Mouse (Mus musculus) brown adipose tissue, adult 24 weeks (tissue): ENCODE measurements at regions not wholly inside any gene's neighbourhood (a gene's known extent, or its start where the extent isn't known, plus 50 kb on each side); places are given as distances from the start of the nearest gene placed in this dataset.

Source experiments
- H3K27ac ChIP-seq: fragments of 200-500 bp; replicated peaks from 2 replicates; pipeline ENCODE4 v1.5.1; 2012; ENCODE audit warnings: low read depth, mild to moderate bottlenecking, low read length
- H3K4me1 ChIP-seq: fragments of 200-500 bp; 2 replicates; pipeline ENCODE4 v1.6.1; 2012; ENCODE audit warnings: low read length, mixed read lengths; ENCODE audit not compliant: control insufficient read depth, insufficient read depth, insufficient read length
- H3K4me3 ChIP-seq: fragments of 200-500 bp; 2 replicates; pipeline ENCODE4 v1.5.1; 2012; ENCODE audit warnings: low read depth, mild to moderate bottlenecking, low read length, moderate library complexity; ENCODE audit not compliant: insufficient read depth

DNA sequence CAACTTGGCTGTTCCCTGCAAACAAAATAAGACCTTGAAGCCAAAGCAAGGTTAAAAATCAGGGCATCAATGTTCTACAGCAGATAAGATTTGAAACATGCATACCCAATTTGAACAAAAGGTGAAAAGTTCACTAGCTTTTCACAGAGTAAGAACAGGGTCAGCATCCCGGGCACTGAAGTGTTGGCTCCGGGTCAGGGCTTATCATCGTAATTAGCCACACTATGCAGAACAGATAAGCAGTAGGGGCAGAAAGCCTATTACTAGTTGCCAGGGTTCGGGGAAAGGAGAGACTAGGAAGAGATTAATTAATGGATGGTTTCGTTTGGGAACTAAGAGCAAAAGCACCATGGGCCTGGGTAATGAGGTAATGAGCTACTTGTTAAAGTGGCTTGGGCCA is 131.7 kb upstream of the Gpc5 start:
- no peaks in the 10 kb centered on the region for H3K4me1 ChIP-seq
- no peak overlapping the region for H3K4me3 ChIP-seq
- no peak overlapping the region for H3K27ac ChIP-seq

DNA sequence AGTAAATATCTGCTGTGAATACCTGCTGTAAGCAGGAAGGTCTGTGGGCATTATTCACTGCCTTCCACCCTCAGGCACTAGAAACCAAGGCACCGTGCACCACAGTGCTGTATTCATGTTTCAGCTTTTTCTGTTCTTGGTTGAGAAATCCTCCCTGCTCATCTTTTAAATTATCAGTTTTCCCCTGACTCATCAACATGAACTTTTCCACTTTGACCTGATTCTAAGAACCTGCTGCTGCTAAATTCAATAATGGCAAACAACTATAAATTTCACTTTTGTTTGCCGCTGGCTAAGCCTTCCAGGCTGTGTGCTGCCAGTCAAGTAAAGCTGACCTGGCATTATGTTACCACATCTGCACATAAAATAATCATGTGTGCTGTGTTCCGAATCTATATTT is 126.1 kb upstream of the Gpc5 start:
- Histone ChIP-seq H3K27ac (no peak overlapping the region), H3K4me1 (no peaks in the 10 kb centered on the region), H3K4me3 (no peak overlapping the region)

DNA sequence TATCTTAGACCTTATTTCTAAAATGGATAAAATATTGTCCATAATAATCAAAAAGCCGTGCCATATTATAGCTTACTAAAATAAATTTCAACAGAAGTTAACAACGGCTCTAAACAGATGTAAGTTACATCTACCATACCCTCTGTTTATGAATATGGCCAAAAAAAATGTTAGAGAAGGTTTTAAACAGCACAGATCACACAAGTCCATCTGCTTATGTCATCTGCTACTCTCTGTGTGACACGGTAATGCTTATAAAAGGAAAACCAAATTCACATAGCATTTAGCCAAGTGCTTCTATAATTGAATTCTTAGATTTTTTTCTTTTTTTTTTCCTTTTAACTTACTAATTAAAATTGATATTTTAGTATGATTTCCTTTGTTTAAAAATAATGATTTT is 123.0 kb upstream of the Gpc5 start:
- Histone ChIP-seq H3K27ac (no peak overlapping the region), H3K4me1 (no peaks in the 10 kb centered on the region), H3K4me3 (no peak overlapping the region)

DNA sequence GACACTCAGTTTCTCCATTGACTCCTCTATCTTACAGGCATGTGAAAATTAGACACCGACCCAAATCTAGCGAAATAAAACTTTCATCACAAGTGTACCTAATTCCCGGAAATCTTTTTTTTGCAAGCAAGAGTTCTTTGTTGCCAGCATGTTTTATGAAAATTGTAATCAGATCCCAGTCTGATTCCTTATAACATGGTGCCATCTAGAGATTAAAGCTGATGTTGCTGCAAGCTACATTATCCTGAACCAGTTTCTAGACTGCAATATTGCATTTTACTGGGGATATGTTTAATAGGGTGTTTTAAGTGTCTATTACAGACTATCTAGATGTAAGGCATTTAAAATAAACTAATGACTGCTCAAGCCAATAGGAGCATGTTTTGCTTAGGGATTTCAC is 110.9 kb upstream of the Gpc5 start:
- Histone ChIP-seq H3K27ac (no peak overlapping the region), H3K4me1 (no peaks in the 10 kb centered on the region), H3K4me3 (no peak overlapping the region)

DNA sequence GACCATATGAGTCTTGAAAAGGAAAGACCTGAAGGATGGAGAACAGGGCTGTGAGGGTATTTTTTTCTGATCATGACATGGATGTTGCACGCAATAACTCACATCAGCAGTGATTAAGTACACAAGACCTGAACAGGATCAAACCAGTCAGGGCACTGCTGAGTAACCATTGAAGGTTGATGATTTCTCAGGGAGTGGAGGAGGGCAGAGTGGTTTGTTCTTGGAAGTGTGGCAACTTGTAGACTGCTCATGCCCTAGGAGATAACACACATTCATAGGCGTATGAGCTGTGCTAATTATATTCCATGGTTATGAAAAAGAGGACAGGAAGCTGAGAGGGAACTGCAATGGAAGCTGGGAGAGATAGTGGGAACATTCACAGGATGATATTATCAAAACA is 88.8 kb upstream of the Gpc5 start:
- Histone ChIP-seq H3K4me3 (no peak overlapping the region), H3K27ac (no peak overlapping the region), H3K4me1 (no peaks in the 10 kb centered on the region)

DNA sequence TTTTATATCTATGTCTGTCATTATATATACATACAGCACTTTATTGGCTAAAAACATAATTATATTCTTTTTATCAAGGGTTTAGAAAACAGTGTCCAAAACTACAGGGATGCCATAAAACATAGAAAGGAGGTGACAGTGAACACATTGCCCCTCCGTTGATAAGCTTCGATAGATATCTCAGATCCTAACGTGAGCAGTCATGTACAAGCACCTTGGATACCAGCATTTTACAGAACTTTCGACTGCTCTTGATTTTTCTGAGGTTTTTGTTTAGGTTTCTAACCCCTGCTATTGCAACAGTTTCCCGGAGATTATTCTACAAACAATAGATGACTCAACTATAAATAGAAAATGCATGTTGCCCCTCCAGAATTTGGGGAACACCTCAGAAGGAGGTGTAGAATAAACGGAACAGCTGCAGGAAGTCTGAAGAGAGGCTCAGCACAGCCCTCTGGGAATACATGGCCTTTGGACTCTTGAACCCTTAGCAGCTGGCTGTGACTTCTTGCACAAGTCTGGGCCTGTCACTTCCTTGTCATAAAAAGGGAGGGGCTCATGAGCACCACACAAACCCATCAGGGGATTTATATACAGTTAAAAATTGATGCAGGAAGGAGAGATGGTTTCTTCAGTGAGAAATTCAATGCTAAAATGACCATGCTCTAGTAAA is 87.1 kb upstream of the Gpc5 start:
- Histone ChIP-seq H3K4me3 (no peak overlapping the region), H3K4me1 (no peaks in the 10 kb centered on the region), H3K27ac (no peak overlapping the region)

DNA sequence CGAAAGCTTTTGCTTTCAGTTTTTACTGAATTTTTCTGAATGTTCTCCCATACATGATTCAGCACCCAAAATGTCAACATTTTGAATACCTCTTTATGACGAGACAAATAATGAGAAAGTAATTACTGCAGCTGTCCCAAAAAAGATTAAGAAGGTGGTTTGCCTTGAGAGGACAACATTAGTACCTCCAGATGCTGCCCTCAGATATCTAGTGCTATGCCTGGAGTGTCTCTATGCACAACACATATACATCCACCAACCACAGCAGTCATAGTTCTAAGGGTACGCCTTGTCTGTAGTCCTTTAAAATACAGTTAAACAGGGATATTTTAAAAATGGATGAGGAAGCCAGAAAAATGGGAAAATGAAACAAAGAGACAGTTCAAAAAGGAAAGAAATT is 81.1 kb upstream of the Gpc5 start:
- Histone ChIP-seq H3K4me3 (no peak overlapping the region), H3K4me1 (no peaks in the 10 kb centered on the region), H3K27ac (no peak overlapping the region)

DNA sequence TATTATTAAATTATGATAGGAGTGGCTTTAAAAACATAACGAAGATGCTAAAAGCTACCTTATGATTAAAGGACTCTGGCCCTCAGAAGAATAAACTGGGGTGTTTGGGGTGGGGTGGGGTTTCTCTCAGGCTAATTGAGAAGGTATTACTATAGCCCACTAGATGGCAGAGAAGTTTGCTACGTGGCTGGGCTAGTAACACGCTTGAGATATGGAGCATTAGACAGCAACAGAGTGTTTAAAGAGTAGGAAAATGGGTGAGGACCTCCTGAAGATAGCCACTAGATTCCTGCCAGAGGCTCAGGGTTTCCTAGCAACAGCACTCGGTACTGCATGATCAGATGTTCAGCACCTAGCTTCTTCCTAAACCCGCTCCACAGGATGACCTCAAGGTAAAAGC is 76.7 kb upstream of the Gpc5 start:
- H3K4me3 ChIP-seq, result no peak overlapping the region
- no peaks in the 10 kb centered on the region for H3K4me1 ChIP-seq
- no peak overlapping the region for H3K27ac ChIP-seq

DNA sequence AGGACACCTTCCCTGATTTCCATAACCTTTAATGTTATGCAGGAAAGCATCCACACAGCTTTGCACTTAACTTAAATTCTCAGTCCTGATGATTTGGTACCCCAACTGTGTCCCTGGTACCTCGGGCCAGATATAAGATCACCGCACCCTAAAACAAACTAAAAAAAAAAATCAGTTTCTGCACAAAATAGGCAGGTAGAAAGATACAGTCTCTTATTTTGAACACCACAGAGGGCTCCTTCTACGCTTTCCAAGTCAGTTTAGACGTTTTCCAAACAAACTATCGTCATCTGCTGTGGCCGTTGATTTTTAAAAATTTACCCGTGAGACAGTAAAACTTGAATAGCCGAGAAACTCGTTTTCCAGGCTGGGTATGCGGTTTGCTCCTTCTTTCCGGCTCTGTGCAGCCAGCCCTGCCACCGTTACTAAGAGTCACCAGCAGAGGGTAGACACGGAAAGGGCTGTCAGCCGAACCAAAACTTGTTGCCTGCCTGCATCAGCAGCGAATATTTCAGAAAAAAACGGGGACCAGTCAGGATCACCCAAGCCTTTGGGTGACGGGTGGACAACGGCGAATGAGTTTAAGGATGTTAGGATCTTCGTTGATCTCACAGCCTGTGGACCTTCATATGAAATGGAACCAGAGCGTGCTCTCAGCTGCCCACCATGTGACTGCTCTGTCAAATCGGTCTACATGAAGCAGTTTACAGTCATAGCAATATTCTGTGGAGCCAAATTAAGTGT is 74.4 kb upstream of the Gpc5 start:
- Histone ChIP-seq H3K27ac (no peak overlapping the region), H3K4me3 (no peak overlapping the region), H3K4me1 (no peaks in the 10 kb centered on the region)

DNA sequence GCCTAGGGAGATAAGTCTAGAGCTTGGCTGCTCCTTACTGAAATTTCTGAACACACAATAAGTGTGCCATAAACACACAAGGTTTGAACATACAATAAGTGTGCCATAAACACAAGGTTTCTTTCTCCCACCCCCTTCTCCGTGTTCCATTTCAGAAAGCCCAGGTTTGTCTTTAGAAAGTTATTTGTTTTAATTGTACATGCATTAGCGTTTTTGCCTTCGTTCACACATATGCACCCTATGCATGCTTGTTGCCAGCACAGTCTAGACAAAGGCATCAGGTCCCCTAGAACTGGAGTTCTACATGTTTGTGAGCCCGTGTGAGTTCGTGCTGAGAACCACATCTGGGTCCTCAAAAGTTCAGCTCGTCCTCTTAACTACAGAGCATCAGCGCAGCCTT is 64.0 kb upstream of the Gpc5 start:
- Histone ChIP-seq H3K27ac (no peak overlapping the region), H3K4me3 (no peak overlapping the region), H3K4me1 (no peaks in the 10 kb centered on the region)

DNA sequence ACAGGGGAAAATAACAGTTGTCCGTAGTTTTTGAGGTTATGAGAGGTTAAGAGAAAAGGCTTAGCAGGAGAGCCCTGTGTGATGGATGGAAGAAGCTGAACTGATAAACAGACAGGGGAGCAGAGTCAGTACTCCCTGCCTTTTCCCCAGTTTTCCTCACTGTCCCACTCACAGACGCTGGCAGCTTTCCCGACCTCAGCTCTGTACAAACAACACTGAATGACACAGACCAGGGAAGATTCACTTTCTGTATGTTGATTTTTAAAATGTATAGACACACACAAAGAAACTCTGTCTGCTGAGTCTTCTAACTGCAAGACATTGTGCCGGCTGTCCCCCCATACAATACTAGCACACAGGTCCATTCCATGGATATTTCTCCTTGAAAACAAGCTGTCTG is 60.3 kb upstream of the Gpc5 start:
- no peak overlapping the region for H3K27ac ChIP-seq
- no peaks in the 10 kb centered on the region; the same call in 1 of the 2 replicates for H3K4me1 ChIP-seq
- H3K4me3 ChIP-seq, result no peak overlapping the region

DNA sequence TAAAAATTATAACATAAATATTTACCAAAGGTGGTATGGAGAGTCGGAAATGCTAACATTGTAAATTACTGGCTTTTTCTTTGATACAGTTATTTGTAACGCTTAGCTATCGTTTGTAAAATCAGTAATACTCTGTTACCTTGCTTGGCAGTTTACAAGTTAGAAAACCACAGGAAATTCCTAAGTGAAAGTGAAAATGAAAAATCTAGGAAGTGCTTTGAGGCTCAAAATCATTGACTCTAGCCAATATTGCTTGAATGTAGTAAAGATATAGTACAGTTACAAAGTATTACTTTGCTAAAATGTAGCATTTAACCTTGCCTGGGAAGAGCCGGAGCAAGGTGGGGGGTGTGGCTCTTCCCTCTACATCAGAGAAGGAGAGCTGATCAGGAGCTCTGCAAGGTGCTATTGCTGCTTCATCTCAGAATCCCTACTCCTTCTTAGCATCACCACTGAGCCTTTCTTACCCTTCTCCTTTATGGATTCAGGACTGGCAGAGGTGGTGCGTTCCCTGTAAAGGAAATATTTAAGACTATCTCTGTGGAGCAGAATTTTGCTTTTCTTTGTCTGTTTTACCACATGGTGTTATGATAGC is 58.5 kb upstream of the Gpc5 start:
- Histone ChIP-seq H3K4me3 (no peak overlapping the region), H3K4me1 (no peaks in the 10 kb centered on the region; the same call in 1 of the 2 replicates), H3K27ac (no peak overlapping the region)

DNA sequence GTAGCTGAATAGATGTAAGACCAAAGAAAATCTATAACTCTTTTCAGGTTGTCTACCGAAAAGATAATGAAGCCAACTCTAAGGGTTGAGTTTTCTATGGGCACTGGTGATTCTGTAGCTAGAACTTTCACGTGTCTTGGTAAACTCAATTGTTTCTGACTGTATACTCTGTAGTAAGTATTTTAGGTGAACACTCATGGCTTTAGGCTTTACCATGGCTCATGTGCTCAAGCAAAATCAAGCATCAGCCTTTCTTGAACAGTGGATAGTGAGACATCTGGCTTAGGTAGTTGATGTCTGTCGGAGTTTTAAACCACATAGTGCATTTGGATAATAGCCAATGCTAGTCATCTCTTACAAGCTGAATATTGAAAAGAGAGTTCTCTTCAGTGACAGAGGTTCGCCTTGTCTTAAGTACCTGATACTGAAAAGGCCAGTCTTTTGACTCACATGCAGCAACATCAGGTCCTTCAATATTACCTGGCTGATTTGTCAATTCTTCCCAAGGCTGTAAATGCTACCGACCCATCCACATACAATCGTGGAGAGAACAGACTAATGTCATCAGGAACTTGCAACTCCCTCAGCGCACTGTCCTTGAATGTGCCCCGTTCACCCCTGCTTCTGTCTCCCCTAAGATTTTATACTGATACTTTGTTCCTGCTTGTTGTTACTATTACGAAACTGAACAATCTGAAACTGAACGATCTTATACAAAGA is 57.1 kb upstream of the Gpc5 start:
- Histone ChIP-seq H3K4me1 (no peaks in the 10 kb centered on the region; the same call in 1 of the 2 replicates), H3K4me3 (no peak overlapping the region), H3K27ac (no peak overlapping the region)

DNA sequence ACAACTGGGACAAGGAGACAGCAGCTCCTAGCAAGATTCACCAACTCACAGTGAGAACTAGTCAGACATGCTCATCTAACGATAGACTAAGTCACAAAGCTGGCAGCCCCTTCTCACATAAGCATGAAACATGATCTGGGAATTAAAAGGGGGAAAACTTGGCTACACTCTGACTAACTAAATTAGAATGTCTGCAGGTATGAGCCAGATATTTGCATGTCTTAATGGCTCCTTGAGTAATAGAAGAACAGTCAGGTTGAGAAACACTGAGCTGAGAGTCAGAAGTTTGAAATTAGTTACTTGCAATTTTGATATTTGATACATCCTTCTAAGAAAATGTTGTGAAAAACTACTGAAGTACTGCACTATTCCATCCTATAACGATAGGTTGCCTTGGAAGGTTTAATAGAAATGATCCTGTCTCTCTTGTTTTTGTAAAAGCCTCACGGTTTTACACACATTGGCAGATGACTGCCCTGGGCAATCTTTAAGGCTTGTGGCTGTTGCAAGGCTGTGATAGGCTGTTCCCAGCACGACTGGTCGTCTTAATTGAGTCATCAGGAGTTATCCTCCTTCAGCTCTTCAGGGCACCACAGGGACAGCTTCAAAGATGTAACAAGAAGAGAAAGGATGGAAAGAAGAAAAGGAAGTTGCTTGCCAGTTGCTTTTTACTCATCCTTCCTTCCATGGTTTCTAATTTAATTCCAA is 54.8 kb upstream of the Gpc5 start:
- Histone ChIP-seq H3K4me1 (no peaks in the 10 kb centered on the region; the same call in none of the 2 replicates), H3K4me3 (no peak overlapping the region), H3K27ac (no peak overlapping the region)

DNA sequence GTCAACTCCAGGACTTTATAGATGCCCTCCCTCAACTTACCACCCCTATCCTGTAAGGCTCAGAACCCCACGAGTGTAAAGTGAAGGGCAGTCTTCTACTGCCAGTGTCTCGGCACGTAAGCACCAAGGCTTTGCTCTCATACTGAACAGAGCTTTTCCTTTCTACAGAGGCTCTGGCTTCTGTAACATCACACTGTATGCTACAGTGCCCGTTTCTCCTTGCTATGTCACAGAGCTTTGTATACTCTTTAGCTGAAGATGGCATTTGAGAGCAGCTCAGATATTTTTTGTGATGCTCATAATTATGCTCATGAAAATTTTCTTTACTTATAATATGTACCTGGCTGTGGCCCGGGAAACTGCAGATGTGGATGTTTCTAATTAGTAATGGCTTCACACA is 53.2 kb upstream of the Gpc5 start:
- H3K4me1 ChIP-seq, result no peaks in the 10 kb centered on the region; the same call in 1 of the 2 replicates
- no peak overlapping the region for H3K4me3 ChIP-seq
- H3K27ac ChIP-seq, result no peak overlapping the region
